Mouse (Mus musculus): ENCODE measurements around the gene Msrb1. TPM values are rescaled to one million over a fixed set of nuclear protein-coding genes. Genes with fewer than 3 reads are reported as not detected.
A peak's percentile ranks its signal among the peaks of the same experiment; 100 is the strongest.

The Msrb1 gene
- polyA plus RNA-seq, 1 experiment from 2014 or later = 30.3 TPM

- 78% methylated on average over 5 of the region's 5 CpGs for WGBS
- Histone ChIP-seq H3K36me3 (ENCODE audit: control insufficient read depth, insufficient read depth, low read length) (0 out of 2 replicates have a peak, but pooled peaks cover 10% of the 10 kb centered on the region), H3K9ac (ENCODE audit: low read depth, low read length) (no peak overlapping the region), H3K27me3 (replicated peaks; ENCODE audit: control insufficient read depth, insufficient read depth, low read length) (no peaks in the 10 kb centered on the region), H3K4me2 (ENCODE audit: low read depth, low read length) (no peak overlapping the region), H3K4me1 (ENCODE audit: control insufficient read depth, insufficient read depth, low read length) (peaks cover 8% of the 10 kb centered on the region; the same call in 1 of the 2 replicates), H3K4me3 (ENCODE audit: low read depth, low read length) (no peak overlapping the region), H3K27ac (replicated peaks; ENCODE audit: low read depth, low read length) (no peak overlapping the region), H3K9me3 (ENCODE audit: control insufficient read depth, low read length) (no peaks in the 10 kb centered on the region)
- DNase-seq (ENCODE audit: low spot score) = no peak
- ATAC-seq (ENCODE audit: low read depth) = no peak
These were observed 7.5 kb downstream of the Msrb1 start for GRCm38 (mm10) chr17:24743896-24744295.

GRCm38 (mm10) chr17:24744381-24744780 lies 7.9 kb downstream of the Msrb1 start:
- ATAC-seq (ENCODE audit: low read depth) (no peak), DNase-seq (ENCODE audit: low spot score) (no peak)
- Histone ChIP-seq H3K4me1 (ENCODE audit: control insufficient read depth, insufficient read depth, low read length) (peaks cover 8% of the 10 kb centered on the region; the same call in 1 of the 2 replicates), H3K36me3 (ENCODE audit: control insufficient read depth, insufficient read depth, low read length) (0 out of 2 replicates have a peak, but pooled peaks cover 10% of the 10 kb centered on the region), H3K27me3 (replicated peaks; ENCODE audit: control insufficient read depth, insufficient read depth, low read length) (no peaks in the 10 kb centered on the region), H3K4me3 (ENCODE audit: low read depth, low read length) (no peak overlapping the region), H3K27ac (replicated peaks; ENCODE audit: low read depth, low read length) (no peak overlapping the region), H3K4me2 (ENCODE audit: low read depth, low read length) (no peak overlapping the region), H3K9ac (ENCODE audit: low read depth, low read length) (no peak overlapping the region), H3K9me3 (ENCODE audit: control insufficient read depth, low read length) (no peaks in the 10 kb centered on the region)
- WGBS = 76% methylated on average over 3 of the region's 3 CpGs

- H3K27me3 ChIP-seq (replicated peaks; ENCODE audit: control insufficient read depth, insufficient read depth, low read length) = peaks cover 9% of the 10 kb centered on the region
- 0 out of 2 replicates have a peak, but pooled peaks cover 6% of the 10 kb centered on the region for H3K36me3 ChIP-seq (ENCODE audit: control insufficient read depth, insufficient read depth, low read length)
- peak; percentile 89 for ATAC-seq (ENCODE audit: low read depth)
- 14% methylated on average over 7 of the region's 7 CpGs for WGBS
- no peaks in the 10 kb centered on the region for H3K9me3 ChIP-seq (ENCODE audit: control insufficient read depth, low read length)
- no peak overlapping the region for H3K9ac ChIP-seq (ENCODE audit: low read depth, low read length)
- H3K27ac ChIP-seq (replicated peaks; ENCODE audit: low read depth, low read length) = no peak overlapping the region
- DNase-seq (ENCODE audit: low spot score) = peak; percentile 94
- H3K4me1 ChIP-seq (ENCODE audit: control insufficient read depth, insufficient read depth, low read length) = peaks cover 8% of the 10 kb centered on the region; the same call in 1 of the 2 replicates
- H3K4me3 ChIP-seq (ENCODE audit: low read depth, low read length) = no peak overlapping the region
- no peak overlapping the region for H3K4me2 ChIP-seq (ENCODE audit: low read depth, low read length)
These were observed 9.4 kb downstream of the Msrb1 start for GRCm38 (mm10) chr17:24745526-24746497.

GRCm38 (mm10) chr17:24746986-24747385 lies 10.5 kb downstream of the Msrb1 start:
- 24% methylated on average over 4 of the region's 4 CpGs for WGBS
- Histone ChIP-seq H3K4me1 (ENCODE audit: control insufficient read depth, insufficient read depth, low read length) (peaks cover 8% of the 10 kb centered on the region; the same call in 1 of the 2 replicates), H3K9me3 (ENCODE audit: control insufficient read depth, low read length) (no peaks in the 10 kb centered on the region), H3K4me3 (ENCODE audit: low read depth, low read length) (no peak overlapping the region), H3K4me2 (ENCODE audit: low read depth, low read length) (no peak overlapping the region), H3K27ac (replicated peaks; ENCODE audit: low read depth, low read length) (peak overlapping the region; percentile 52; the same call in 1 of the 2 replicates), H3K27me3 (replicated peaks; ENCODE audit: control insufficient read depth, insufficient read depth, low read length) (peaks cover 20% of the 10 kb centered on the region), H3K36me3 (ENCODE audit: control insufficient read depth, insufficient read depth, low read length) (no peaks in the 10 kb centered on the region), H3K9ac (ENCODE audit: low read depth, low read length) (no peak overlapping the region; the same call in 1 of the 2 replicates)
- ATAC-seq (ENCODE audit: low read depth) (peak; percentile 56), DNase-seq (ENCODE audit: low spot score) (peak; percentile 68)

- Histone ChIP-seq H3K4me2 (ENCODE audit: low read depth, low read length) (peak overlapping the region; percentile 18; the same call in 1 of the 2 replicates), H3K4me1 (ENCODE audit: control insufficient read depth, insufficient read depth, low read length) (peaks cover 29% of the 10 kb centered on the region; the same call in 1 of the 2 replicates), H3K9ac (ENCODE audit: low read depth, low read length) (no peak overlapping the region), H3K27ac (replicated peaks; ENCODE audit: low read depth, low read length) (no peak overlapping the region), H3K36me3 (ENCODE audit: control insufficient read depth, insufficient read depth, low read length) (no peaks in the 10 kb centered on the region), H3K4me3 (ENCODE audit: low read depth, low read length) (no peak overlapping the region), H3K9me3 (ENCODE audit: control insufficient read depth, low read length) (no peaks in the 10 kb centered on the region), H3K27me3 (replicated peaks; ENCODE audit: control insufficient read depth, insufficient read depth, low read length) (peaks cover 47% of the 10 kb centered on the region)
- 20% methylated on average over 4 of the region's 4 CpGs for WGBS
- DNase-seq (ENCODE audit: low spot score) (peak; percentile 47), ATAC-seq (ENCODE audit: low read depth) (no peak)
These were observed 15.1 kb downstream of the Msrb1 start for GRCm38 (mm10) chr17:24751528-24751927.

GRCm38 (mm10) chr17:24752415-24753394 lies 16.3 kb downstream of the Msrb1 start, which contains the start of gene Hs3st6:
TSS of gene Hs3st6 (plus strand) at chr17:24752988.
- ATAC-seq (ENCODE audit: low read depth) (peak; percentile 92), DNase-seq (ENCODE audit: low spot score) (peak; percentile 29)
- no peaks in the 10 kb centered on the region for H3K36me3 ChIP-seq (ENCODE audit: control insufficient read depth, insufficient read depth, low read length)
- H3K4me2 ChIP-seq (ENCODE audit: low read depth, low read length) = peak within 1 kb of the TSS; percentile 94
- H3K27ac ChIP-seq (replicated peaks; ENCODE audit: low read depth, low read length) = no peak within 1 kb of the TSS
- H3K9ac ChIP-seq (ENCODE audit: low read depth, low read length) = peak within 1 kb of the TSS; percentile 61
- peaks cover 21% of the 10 kb centered on the region; the same call in 1 of the 2 replicates for H3K4me1 ChIP-seq (ENCODE audit: control insufficient read depth, insufficient read depth, low read length)
- peaks cover 47% of the 10 kb centered on the region for H3K27me3 ChIP-seq (replicated peaks; ENCODE audit: control insufficient read depth, insufficient read depth, low read length)
- H3K4me3 ChIP-seq (ENCODE audit: low read depth, low read length) = peak within 1 kb of the TSS; percentile 56
- H3K9me3 ChIP-seq (ENCODE audit: control insufficient read depth, low read length) = no peaks in the 10 kb centered on the region
- under 1% methylated on average over 26 of the region's 82 CpGs for WGBS

GRCm38 (mm10) chr17:24757394-24757793 lies 21.0 kb downstream of the Msrb1 start:
- WGBS = 85% methylated on average over 1 of the region's 1 CpGs
- Histone ChIP-seq H3K36me3 (ENCODE audit: control insufficient read depth, insufficient read depth, low read length) (no peaks in the 10 kb centered on the region), H3K27ac (replicated peaks; ENCODE audit: low read depth, low read length) (no peak overlapping the region), H3K9me3 (ENCODE audit: control insufficient read depth, low read length) (no peaks in the 10 kb centered on the region), H3K27me3 (replicated peaks; ENCODE audit: control insufficient read depth, insufficient read depth, low read length) (peaks cover 26% of the 10 kb centered on the region), H3K4me3 (ENCODE audit: low read depth, low read length) (no peak overlapping the region), H3K4me2 (ENCODE audit: low read depth, low read length) (no peak overlapping the region), H3K9ac (ENCODE audit: low read depth, low read length) (no peak overlapping the region), H3K4me1 (ENCODE audit: control insufficient read depth, insufficient read depth, low read length) (peaks cover 20% of the 10 kb centered on the region; the same call in 1 of the 2 replicates)
- DNase-seq (ENCODE audit: low spot score) (no peak), ATAC-seq (ENCODE audit: low read depth) (no peak)

GRCm38 (mm10) chr17:24761121-24761520 lies 24.7 kb downstream of the Msrb1 start:
- Histone ChIP-seq H3K4me2 (ENCODE audit: low read depth, low read length) (no peak overlapping the region), H3K9ac (ENCODE audit: low read depth, low read length) (no peak overlapping the region), H3K27ac (replicated peaks; ENCODE audit: low read depth, low read length) (peak overlapping the region; percentile 39; the same call in 1 of the 2 replicates), H3K4me3 (ENCODE audit: low read depth, low read length) (no peak overlapping the region), H3K36me3 (ENCODE audit: control insufficient read depth, insufficient read depth, low read length) (no peaks in the 10 kb centered on the region), H3K9me3 (ENCODE audit: control insufficient read depth, low read length) (no peaks in the 10 kb centered on the region), H3K4me1 (ENCODE audit: control insufficient read depth, insufficient read depth, low read length) (peaks cover 26% of the 10 kb centered on the region), H3K27me3 (replicated peaks; ENCODE audit: control insufficient read depth, insufficient read depth, low read length) (no peaks in the 10 kb centered on the region)
- DNase-seq (ENCODE audit: low spot score) = peak; percentile 67
- ATAC-seq (ENCODE audit: low read depth) = peak; percentile 53; the same call in 1 of the 2 replicates
- 21% methylated on average over 5 of the region's 5 CpGs for WGBS
